Comparison of ENCODE assay signal across 8 mouse cellular contexts in genomic region chr12:16568496-16568895, GRCm38 (mm10). TPM values are rescaled to one million over a fixed set of nuclear protein-coding genes. Genes with fewer than 3 reads are reported as not detected.
DNase-seq lines count a peak whose midpoint lies in the region; ATAC-seq and TF ChIP-seq lines count a peak whose summit lies in the region.

No protein-coding gene starts in this region.

- H3K27ac ChIP-seq in heart, postnatal 0 days (ENCODE audit: low read depth): no peak overlapping the region; the same call in 1 of the 2 replicates

- H3K9me3 ChIP-seq in heart, postnatal 0 days (replicated peaks; ENCODE audit: control insufficient read depth, low read length): no peaks in the 10 kb centered on the region
- no peaks in the 10 kb centered on the region for H3K9me3 ChIP-seq in megakaryocyte, embryonic 14.5 days

- DNase-seq in cerebellum, adult 11-12 months: no peak
- DNase-seq in Patski (ENCODE audit: low read depth, low spot score): no peak
- DNase-seq in heart, postnatal 0 days (ENCODE audit: low spot score): peak; percentile 65
- peak; percentile 64 for DNase-seq in large intestine, adult 2 months (ENCODE audit: low read depth, low spot score)
- peak; percentile 38 for DNase-seq in spleen, adult 12 weeks (ENCODE audit: low spot score)

- no peak for TF ChIP-seq EP300 in heart, postnatal 0 days (IDR thresholded peaks at IDR 0.05; ENCODE audit: low read depth)

- no peak overlapping the region for H3K9ac ChIP-seq in heart, postnatal 0 days (replicated peaks; ENCODE audit: low read depth, low read length)

- H3K4me1 ChIP-seq in heart, postnatal 0 days (ENCODE audit: control insufficient read depth, insufficient read depth): peaks cover 9% of the 10 kb centered on the region
- peaks cover 25% of the 10 kb centered on the region for H3K4me1 ChIP-seq in megakaryocyte, embryonic 14.5 days

- WGBS in heart, postnatal 0 days: 28% methylated on average over 4 of the region's 4 CpGs
- WGBS in large intestine, adult 2 months: 36% methylated on average over 4 of the region's 4 CpGs

- no peak overlapping the region for H3K4me3 ChIP-seq in heart, postnatal 0 days (ENCODE audit: low read depth, low read length)
- H3K4me3 ChIP-seq in megakaryocyte, embryonic 14.5 days (replicated peaks): peak overlapping the region; percentile 75

- H3K27me3 ChIP-seq in Patski: no peaks in the 10 kb centered on the region
- H3K27me3 ChIP-seq in heart, postnatal 0 days (ENCODE audit: control insufficient read depth, insufficient read depth, low read length): no peaks in the 10 kb centered on the region
- peaks cover 2% of the 10 kb centered on the region for H3K27me3 ChIP-seq in megakaryocyte, embryonic 14.5 days (replicated peaks)

- POLR2A ChIA-PET in Patski (lab: Charles Lee): no interaction called here

- CTCF ChIA-PET in Patski (lab: Charles Lee): interaction anchor here (0.7 to 2.3 kb wide), 20 partner anchors 13 to 239 kb away, joined by 3 to 13 read pairs (median 4); partner anchors contain the start of gene Lpin1

- in situ Hi-C loops in Patski (cut with MboI; ENCODE audit: low pct_unique_long_range_greater_than_20kb): loop anchor here (5.0 to 10.0 kb wide), 2 partner anchors 64 to 236 kb away; partner anchors contain the start of gene Greb1

- peaks cover 58% of the 10 kb centered on the region for H3K36me3 ChIP-seq in heart, postnatal 0 days (replicated peaks; ENCODE audit: control insufficient read depth, insufficient read depth, low read length)
- H3K36me3 ChIP-seq in megakaryocyte, embryonic 14.5 days (replicated peaks; ENCODE audit: low read length): peaks cover 92% of the 10 kb centered on the region

- TF ChIP-seq CTCF in Patski (IDR thresholded peaks at IDR 0.05): peak; percentile 76
- TF ChIP-seq CTCF in heart, postnatal 0 days (IDR thresholded peaks at IDR 0.05; ENCODE audit: low read depth): peak; percentile 94

- ATAC-seq in cerebellum, adult (ENCODE audit: insufficient number of reproducible peaks, low FRiP score, low TSS enrichment): 0 out of 2 replicates have a peak, but pooled peaks have one; percentile 74
- ATAC-seq in Patski: no peak
- ATAC-seq in common myeloid progenitor, adult 5-6 weeks (replicated peaks; ENCODE audit: low read depth, poor library complexity, severe bottlenecking): peak; percentile 88
- peak; percentile 71; the same call in 1 of the 2 replicates for ATAC-seq in heart, postnatal 0 days (ENCODE audit: insufficient read depth, low read depth)

- no peak overlapping the region for H3K4me2 ChIP-seq in heart, postnatal 0 days (ENCODE audit: low read depth, low read length)

RNA-seq across cellular contexts. Expression of gene Lpin1, which starts 42.3 kb away (rescaled TPM):
- 6.8 TPM for polyA plus RNA-seq in Patski (2021)
- 11.6 and 15.3 TPM in 2 replicates for total RNA-seq in common myeloid progenitor, adult 5-6 weeks (2017)
- total RNA-seq in heart, postnatal 0 days (2014; rRNA removed; ENCODE audit: low replicate concordance): 16.9 and 24.8 TPM in 2 replicates
- polyA plus RNA-seq in heart, postnatal 0 days (2015; fragmentation: Nextera tagmentation; extraction: Ambion mirVana): 10.6 and 11.1 TPM in 2 replicates
- polyA plus RNA-seq in large intestine, adult 2 months (2012; rRNA removed): 4.9 and 7.9 TPM in 2 replicates
- 2.6 and 8.1 TPM in 2 replicates for polyA plus RNA-seq in megakaryocyte, embryonic 14.5 days (2012; ENCODE audit: insufficient read depth, low replicate concordance)

Comparison
In these comparisons a context has a peak if more than half of its experiments do, and no peak if none do; other contexts are left out.
1. DNase-seq: peak in heart, postnatal 0 days (single experiment), large intestine, adult 2 months (single experiment) and spleen, adult 12 weeks (single experiment); none in cerebellum, adult 11-12 months (single experiment) and Patski (single experiment).